Mouse (Mus musculus): ENCODE measurements around the gene Thra.

DNA sequence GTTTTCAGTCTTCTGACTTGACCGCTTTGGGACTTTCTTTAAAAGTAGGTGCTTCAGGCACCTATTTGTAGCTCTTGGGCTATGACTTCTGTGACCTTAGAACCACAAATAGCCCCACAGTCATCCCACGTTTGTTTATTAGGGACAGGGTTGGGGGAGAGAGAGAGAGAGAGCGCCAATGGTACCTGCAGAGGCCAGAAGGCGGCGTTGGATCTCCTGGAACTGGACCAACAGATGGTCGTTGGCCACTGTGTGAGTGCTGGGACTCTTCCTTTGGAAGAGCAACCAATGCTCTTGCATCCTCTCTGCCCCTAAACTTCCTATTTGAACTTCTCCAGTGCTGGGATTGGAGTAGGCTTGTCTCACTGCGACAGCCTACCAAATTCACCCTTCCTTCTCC is 46.8 kb downstream of the Thra start:
- no peak for TF ChIP-seq GATA1 (IDR thresholded peaks at IDR 0.05; ENCODE audit: borderline replicate concordance, low read length)
- no peak for TF ChIP-seq FLI1 (IDR thresholded peaks at IDR 0.05; ENCODE audit: low read length)
